Mouse (Mus musculus): Measurements from ENCODE around the gene Tmem80. TPM values are rescaled to one million over a fixed set of nuclear protein-coding genes. Genes with fewer than 3 reads are reported as not detected.

Tmem80 gene
- polyA plus RNA-seq, 1 experiment from 2014 or later: 36.7 TPM

DNA sequence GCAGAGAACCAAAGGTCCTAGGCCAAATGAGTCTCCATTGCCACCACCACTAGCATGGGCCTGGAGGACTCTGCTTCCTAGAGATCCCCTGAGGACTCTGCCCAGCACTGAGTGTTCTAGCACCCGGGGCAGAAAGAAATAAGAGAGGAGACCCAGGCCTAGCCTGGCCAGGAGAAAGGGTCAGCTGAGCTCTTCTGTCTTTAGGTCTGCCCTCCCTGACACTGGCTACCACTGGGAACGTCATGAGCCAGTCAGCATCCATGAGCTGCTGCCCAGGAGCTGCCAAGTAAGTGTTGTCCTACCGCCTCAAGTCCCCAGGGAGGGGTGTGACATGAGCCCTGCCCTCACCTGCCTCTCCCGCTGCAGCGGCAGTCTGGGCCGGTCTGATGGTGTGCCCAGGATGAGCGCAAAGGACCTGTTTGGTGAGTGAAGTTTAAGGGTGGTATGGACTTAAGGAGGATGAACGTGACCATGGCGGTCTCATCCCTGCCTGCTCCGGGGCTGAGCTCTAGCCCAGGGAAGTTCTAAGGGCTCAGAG lies 14.2 kb downstream of the Tmem80 start:
- ATAC-seq (ENCODE audit: low FRiP score, low TSS enrichment): no peak
- H3K4me2 ChIP-seq (replicated peaks; ENCODE audit: low read depth, low read length): no peak overlapping the region
- H3K4me3 ChIP-seq (ENCODE audit: low read length): no peak overlapping the region
- H3K27ac ChIP-seq (ENCODE audit: low read depth, low read length): no peak overlapping the region
- no peaks in the 10 kb centered on the region for H3K9me3 ChIP-seq (ENCODE audit: control insufficient read depth, low read length)
- H3K9ac ChIP-seq (ENCODE audit: low read depth, low read length): no peak overlapping the region
- 83% methylated on average over 10 of the region's 10 CpGs for WGBS
- H3K27me3 ChIP-seq (ENCODE audit: control insufficient read depth, insufficient read depth, low read length): no peaks in the 10 kb centered on the region; the same call in 1 of the 2 replicates
- H3K4me1 ChIP-seq (ENCODE audit: control insufficient read depth, insufficient read depth, low read length): peaks cover 21% of the 10 kb centered on the region
- no peaks in the 10 kb centered on the region for H3K36me3 ChIP-seq (ENCODE audit: control insufficient read depth, insufficient read depth, low read length)

GRCm38 (mm10) chr7:141343230-141343629 lies 15.7 kb downstream of the Tmem80 start:
- Histone ChIP-seq H3K36me3 (ENCODE audit: control insufficient read depth, insufficient read depth, low read length) (no peaks in the 10 kb centered on the region), H3K27me3 (ENCODE audit: control insufficient read depth, insufficient read depth, low read length) (no peaks in the 10 kb centered on the region; the same call in 1 of the 2 replicates), H3K4me3 (ENCODE audit: low read length) (no peak overlapping the region), H3K27ac (ENCODE audit: low read depth, low read length) (no peak overlapping the region), H3K9me3 (ENCODE audit: control insufficient read depth, low read length) (no peaks in the 10 kb centered on the region), H3K4me2 (replicated peaks; ENCODE audit: low read depth, low read length) (no peak overlapping the region), H3K9ac (ENCODE audit: low read depth, low read length) (no peak overlapping the region), H3K4me1 (ENCODE audit: control insufficient read depth, insufficient read depth, low read length) (peaks cover 15% of the 10 kb centered on the region)
- 56% methylated on average over 2 of the region's 2 CpGs for WGBS
- no peak for ATAC-seq (ENCODE audit: low FRiP score, low TSS enrichment)

GRCm38 (mm10) chr7:141343696-141344095 lies 16.2 kb downstream of the Tmem80 start:
- WGBS: 68% methylated on average over 7 of the region's 7 CpGs
- H3K36me3 ChIP-seq (ENCODE audit: control insufficient read depth, insufficient read depth, low read length): no peaks in the 10 kb centered on the region
- no peak for ATAC-seq (ENCODE audit: low FRiP score, low TSS enrichment)

GRCm38 (mm10) chr7:141344787-141345186 lies 17.2 kb downstream of the Tmem80 start:
- Histone ChIP-seq H3K4me3 (ENCODE audit: low read length) (no peak overlapping the region), H3K4me2 (replicated peaks; ENCODE audit: low read depth, low read length) (no peak overlapping the region), H3K9ac (ENCODE audit: low read depth, low read length) (no peak overlapping the region), H3K27me3 (ENCODE audit: control insufficient read depth, insufficient read depth, low read length) (no peaks in the 10 kb centered on the region), H3K36me3 (ENCODE audit: control insufficient read depth, insufficient read depth, low read length) (no peaks in the 10 kb centered on the region), H3K9me3 (ENCODE audit: control insufficient read depth, low read length) (no peaks in the 10 kb centered on the region), H3K4me1 (ENCODE audit: control insufficient read depth, insufficient read depth, low read length) (0 out of 2 replicates have a peak, but pooled peaks cover 7% of the 10 kb centered on the region), H3K27ac (ENCODE audit: low read depth, low read length) (no peak overlapping the region)
- 91% methylated on average over 5 of the region's 5 CpGs for WGBS
- no peak for ATAC-seq (ENCODE audit: low FRiP score, low TSS enrichment)

More at GRCm38 (mm10) chr7:141343696-141344095, 16.2 kb downstream of the Tmem80 start:
- Histone ChIP-seq H3K9me3 (ENCODE audit: control insufficient read depth, low read length) (no peaks in the 10 kb centered on the region), H3K27ac (ENCODE audit: low read depth, low read length) (no peak overlapping the region), H3K27me3 (ENCODE audit: control insufficient read depth, insufficient read depth, low read length) (no peaks in the 10 kb centered on the region), H3K4me3 (ENCODE audit: low read length) (no peak overlapping the region), H3K4me2 (replicated peaks; ENCODE audit: low read depth, low read length) (no peak overlapping the region), H3K4me1 (ENCODE audit: control insufficient read depth, insufficient read depth, low read length) (peaks cover 10% of the 10 kb centered on the region), H3K9ac (ENCODE audit: low read depth, low read length) (no peak overlapping the region)

DNA sequence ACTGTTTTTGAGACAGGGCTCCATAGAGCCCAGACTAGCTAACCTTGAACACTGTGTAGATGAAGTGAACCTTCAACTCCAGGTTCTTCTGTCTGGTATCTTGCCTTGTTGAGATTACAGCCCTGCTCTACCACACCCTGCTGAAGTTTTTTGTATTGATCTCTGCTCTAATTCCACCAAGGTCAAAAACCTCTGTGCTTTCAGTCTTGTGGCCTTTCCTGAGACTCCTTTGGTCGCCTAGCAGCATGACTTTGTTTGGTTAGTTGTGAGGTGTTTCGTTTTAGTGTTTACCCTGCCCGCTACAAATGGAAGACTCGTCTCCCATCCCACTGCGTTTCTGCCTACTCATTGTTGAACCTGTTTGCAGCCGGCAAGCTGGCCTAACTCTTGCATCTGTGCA lies 23.5 kb downstream of the Tmem80 start:
- H3K4me3 ChIP-seq (ENCODE audit: low read length): no peak overlapping the region
- no peaks in the 10 kb centered on the region for H3K9me3 ChIP-seq (ENCODE audit: control insufficient read depth, low read length)
- no peaks in the 10 kb centered on the region for H3K27me3 ChIP-seq (ENCODE audit: control insufficient read depth, insufficient read depth, low read length)
- H3K4me2 ChIP-seq (replicated peaks; ENCODE audit: low read depth, low read length): no peak overlapping the region
- no peaks in the 10 kb centered on the region for H3K4me1 ChIP-seq (ENCODE audit: control insufficient read depth, insufficient read depth, low read length)
- ATAC-seq (ENCODE audit: low FRiP score, low TSS enrichment): no peak
- no peaks in the 10 kb centered on the region for H3K36me3 ChIP-seq (ENCODE audit: control insufficient read depth, insufficient read depth, low read length)
- H3K9ac ChIP-seq (ENCODE audit: low read depth, low read length): no peak overlapping the region
- H3K27ac ChIP-seq (ENCODE audit: low read depth, low read length): no peak overlapping the region
- WGBS: 78% methylated on average over 6 of the region's 6 CpGs

DNA sequence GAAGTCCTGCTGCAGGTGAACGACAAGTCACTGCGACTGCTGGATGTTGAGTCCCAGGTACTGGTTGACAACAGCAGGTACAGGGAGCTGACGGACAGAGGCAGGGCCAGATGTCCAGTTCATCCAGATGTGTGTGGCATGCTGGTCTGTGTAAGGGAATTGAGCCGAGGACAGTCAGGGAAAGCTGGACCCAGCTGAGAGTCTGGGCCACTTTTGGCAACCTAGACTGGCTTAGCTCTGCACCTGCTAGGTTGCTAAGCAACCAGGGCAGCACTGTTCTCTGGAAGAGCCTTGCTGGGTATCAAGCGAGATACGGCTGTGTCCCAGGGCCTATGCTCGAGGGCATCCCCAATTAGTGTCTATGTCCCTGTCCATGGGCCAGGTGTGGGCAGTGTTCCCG lies 27.5 kb downstream of the Tmem80 start:
- 88% methylated on average over 8 of the region's 8 CpGs for WGBS
- Histone ChIP-seq H3K27me3 (ENCODE audit: control insufficient read depth, insufficient read depth, low read length) (no peaks in the 10 kb centered on the region), H3K4me2 (replicated peaks; ENCODE audit: low read depth, low read length) (no peak overlapping the region), H3K4me3 (ENCODE audit: low read length) (no peak overlapping the region), H3K36me3 (ENCODE audit: control insufficient read depth, insufficient read depth, low read length) (no peaks in the 10 kb centered on the region), H3K9ac (ENCODE audit: low read depth, low read length) (no peak overlapping the region), H3K4me1 (ENCODE audit: control insufficient read depth, insufficient read depth, low read length) (no peaks in the 10 kb centered on the region), H3K27ac (ENCODE audit: low read depth, low read length) (no peak overlapping the region), H3K9me3 (ENCODE audit: control insufficient read depth, low read length) (no peaks in the 10 kb centered on the region)
- ATAC-seq (ENCODE audit: low FRiP score, low TSS enrichment): no peak

GRCm38 (mm10) chr7:141355626-141356326 lies 28.2 kb downstream of the Tmem80 start:
- no peaks in the 10 kb centered on the region for H3K9me3 ChIP-seq (ENCODE audit: control insufficient read depth, low read length)
- WGBS: 57% methylated on average over 12 of the region's 12 CpGs
- H3K4me1 ChIP-seq (ENCODE audit: control insufficient read depth, insufficient read depth, low read length): no peaks in the 10 kb centered on the region
- H3K9ac ChIP-seq (ENCODE audit: low read depth, low read length): no peak overlapping the region
- H3K4me2 ChIP-seq (replicated peaks; ENCODE audit: low read depth, low read length): no peak overlapping the region
- no peaks in the 10 kb centered on the region; the same call in 1 of the 2 replicates for H3K27me3 ChIP-seq (ENCODE audit: control insufficient read depth, insufficient read depth, low read length)
- H3K27ac ChIP-seq (ENCODE audit: low read depth, low read length): no peak overlapping the region
- no peak overlapping the region for H3K4me3 ChIP-seq (ENCODE audit: low read length)
- H3K36me3 ChIP-seq (ENCODE audit: control insufficient read depth, insufficient read depth, low read length): no peaks in the 10 kb centered on the region
- peak; percentile 43; the same call in 1 of the 2 replicates for ATAC-seq (ENCODE audit: low FRiP score, low TSS enrichment)

DNA sequence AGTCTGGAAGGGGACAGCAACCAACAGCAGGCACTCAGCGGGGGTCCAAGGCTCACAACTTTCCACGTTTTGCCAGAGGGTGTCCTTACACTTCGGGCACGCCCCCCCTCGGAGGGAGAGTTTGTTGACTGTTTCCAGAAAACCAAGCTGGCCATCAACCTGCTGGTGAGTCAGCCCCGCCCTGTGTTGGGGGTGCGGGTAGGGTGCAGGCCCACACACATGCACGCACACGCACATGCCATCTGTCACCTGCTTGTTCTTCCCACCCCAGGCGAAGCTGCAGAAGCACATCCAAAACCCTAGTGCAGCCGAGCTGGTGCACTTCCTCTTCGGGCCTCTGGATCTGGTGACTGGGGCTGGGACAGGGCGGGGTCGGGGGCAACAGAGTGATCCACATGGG lies 29.4 kb downstream of the Tmem80 start:
- Histone ChIP-seq H3K36me3 (ENCODE audit: control insufficient read depth, insufficient read depth, low read length) (no peaks in the 10 kb centered on the region), H3K9me3 (ENCODE audit: control insufficient read depth, low read length) (no peaks in the 10 kb centered on the region), H3K4me2 (replicated peaks; ENCODE audit: low read depth, low read length) (no peak overlapping the region), H3K4me3 (ENCODE audit: low read length) (no peak overlapping the region), H3K9ac (ENCODE audit: low read depth, low read length) (no peak overlapping the region), H3K27ac (ENCODE audit: low read depth, low read length) (no peak overlapping the region), H3K27me3 (ENCODE audit: control insufficient read depth, insufficient read depth, low read length) (peaks cover 8% of the 10 kb centered on the region), H3K4me1 (ENCODE audit: control insufficient read depth, insufficient read depth, low read length) (no peaks in the 10 kb centered on the region)
- WGBS: 81% methylated on average over 14 of the region's 14 CpGs
- ATAC-seq (ENCODE audit: low FRiP score, low TSS enrichment): no peak

DNA sequence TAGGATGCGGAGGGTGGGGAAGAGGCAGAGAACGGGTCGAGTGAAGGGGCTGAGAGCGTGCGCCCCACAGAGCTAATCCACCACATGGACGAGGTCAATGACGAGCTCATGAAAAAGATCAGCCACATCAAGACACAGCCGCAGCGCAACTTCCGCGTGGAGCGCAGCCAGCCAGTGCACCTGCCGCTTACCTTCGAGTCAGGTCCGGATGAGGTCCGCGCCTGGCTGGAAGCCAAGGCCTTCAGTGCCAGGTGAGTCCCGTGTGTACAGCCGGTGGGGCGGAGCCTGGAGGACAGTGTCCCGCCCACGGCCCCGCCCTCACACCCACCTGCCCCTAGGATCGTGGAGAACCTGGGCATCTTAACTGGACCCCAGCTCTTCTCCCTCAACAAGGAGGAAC lies 34.0 kb downstream of the Tmem80 start:
- H3K4me2 ChIP-seq (replicated peaks; ENCODE audit: low read depth, low read length): peak overlapping the region; percentile 5; the same call in 1 of the 2 replicates
- H3K9me3 ChIP-seq (ENCODE audit: control insufficient read depth, low read length): no peaks in the 10 kb centered on the region
- H3K4me1 ChIP-seq (ENCODE audit: control insufficient read depth, insufficient read depth, low read length): no peaks in the 10 kb centered on the region
- no peaks in the 10 kb centered on the region for H3K36me3 ChIP-seq (ENCODE audit: control insufficient read depth, insufficient read depth, low read length)
- H3K9ac ChIP-seq (ENCODE audit: low read depth, low read length): no peak overlapping the region
- peaks cover 8% of the 10 kb centered on the region for H3K27me3 ChIP-seq (ENCODE audit: control insufficient read depth, insufficient read depth, low read length)
- 9% methylated on average over 24 of the region's 24 CpGs for WGBS
- peak; percentile 40; the same call in 1 of the 2 replicates for ATAC-seq (ENCODE audit: low FRiP score, low TSS enrichment)
- H3K27ac ChIP-seq (ENCODE audit: low read depth, low read length): no peak overlapping the region
- H3K4me3 ChIP-seq (ENCODE audit: low read length): no peak overlapping the region
